Mouse (Mus musculus): ENCODE data around the gene Plbd2. TPM values are rescaled to one million over a fixed set of nuclear protein-coding genes. Genes with fewer than 3 reads are reported as not detected.
A peak's percentile ranks its signal among the peaks of the same experiment; 100 is the strongest.

The Plbd2 gene
- polyA plus RNA-seq, 1 experiment: 53.5 TPM

DNA sequence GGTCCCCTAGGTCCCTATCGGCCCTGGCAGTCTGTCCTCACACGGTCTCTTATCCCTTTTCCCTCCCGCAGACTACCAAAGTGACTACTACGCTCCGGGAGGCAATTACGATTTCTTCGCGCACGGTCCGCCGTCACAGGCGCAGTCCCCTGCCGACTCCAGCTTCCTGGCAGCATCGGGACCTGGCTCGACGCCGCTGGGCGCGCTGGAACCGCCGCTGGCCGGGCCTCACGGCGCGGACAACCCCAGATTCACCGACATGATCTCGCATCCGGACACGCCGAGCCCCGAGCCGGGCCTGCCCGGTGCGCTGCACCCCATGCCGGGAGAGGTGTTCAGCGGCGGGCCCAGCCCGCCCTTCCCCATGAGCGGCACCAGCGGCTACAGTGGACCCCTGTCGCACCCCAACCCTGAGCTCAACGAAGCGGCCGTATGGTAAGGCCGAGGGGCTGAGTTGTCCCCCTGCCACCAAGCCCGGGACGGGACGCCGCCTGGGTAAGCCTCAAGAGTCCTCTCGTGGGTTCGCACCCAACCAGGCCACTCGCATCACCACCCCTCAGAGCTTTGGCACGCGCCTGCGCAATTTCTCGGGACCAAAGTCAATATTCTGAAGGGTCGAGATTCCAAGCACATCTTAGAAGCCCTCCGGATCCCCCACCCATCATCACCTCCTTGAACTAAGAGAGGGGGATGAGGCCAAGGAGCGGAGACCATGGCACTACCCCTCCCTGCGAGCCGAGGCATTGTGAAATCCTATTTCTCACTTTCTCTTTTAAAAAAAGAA is 63.3 kb downstream of the Plbd2 start:
- no peak for TF ChIP-seq POLR2A (IDR thresholded peaks at IDR 0.05; ENCODE audit: borderline replicate concordance, insufficient read depth, low read length)
- no peak for TF ChIP-seq CTCF (IDR thresholded peaks at IDR 0.05; ENCODE audit: borderline replicate concordance, insufficient read depth, low read depth, low read length)
- H3K4me3 ChIP-seq (replicated peaks; ENCODE audit: insufficient read depth, low read depth, low read length): peak overlapping the region; percentile 62
- no peak overlapping the region for H3K27ac ChIP-seq (ENCODE audit: insufficient read depth, low read length)
- DNase-seq: peak in 1 of 2 experiments; percentile 44
- peaks cover 6% of the 10 kb centered on the region; the same call in 1 of the 2 replicates for H3K27me3 ChIP-seq (ENCODE audit: control insufficient read depth, insufficient read depth, low read length)
- WGBS: under 1% methylated on average over 61 of the region's 61 CpGs
- no peaks in the 10 kb centered on the region; the same call in 1 of the 2 replicates for H3K4me1 ChIP-seq (ENCODE audit: control insufficient read depth, insufficient read depth, low read length)

DNA sequence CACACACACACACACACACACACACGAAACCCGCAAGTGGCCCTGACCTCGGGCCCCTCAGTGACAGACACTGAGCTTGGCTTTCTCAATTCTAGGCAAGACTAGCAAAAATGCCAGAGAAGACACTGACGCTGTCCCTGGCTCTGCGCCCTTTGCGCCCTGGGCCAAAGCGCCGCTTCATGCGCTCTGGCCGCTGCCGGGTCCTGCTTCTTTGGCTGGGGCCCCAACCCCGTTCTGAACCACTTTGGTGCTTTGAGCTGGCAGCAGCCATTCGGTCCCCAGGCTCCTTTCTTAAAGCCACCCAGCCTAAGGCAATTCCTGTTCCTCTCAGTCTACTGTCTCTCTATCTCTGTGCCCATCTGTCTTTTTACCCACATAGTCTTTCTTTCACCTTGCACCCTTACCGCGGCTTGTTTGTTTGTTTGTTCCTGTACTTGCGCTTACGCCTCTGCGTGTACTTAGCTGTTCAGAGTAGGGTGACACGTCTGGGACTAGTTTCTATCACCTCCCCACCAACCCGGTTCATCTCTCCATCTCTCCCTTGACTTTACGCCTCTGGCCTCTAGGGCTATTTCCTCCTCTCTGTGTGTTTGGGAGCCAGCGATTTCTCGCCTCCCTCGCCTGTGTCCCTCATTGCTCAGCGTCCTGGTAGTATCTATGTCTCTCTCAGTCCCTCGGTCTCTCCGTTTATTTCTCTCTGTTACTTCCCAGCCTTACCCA is 64.3 kb downstream of the Plbd2 start:
- TF ChIP-seq CTCF (IDR thresholded peaks at IDR 0.05; ENCODE audit: borderline replicate concordance, insufficient read depth, low read depth, low read length): no peak
- no peak for TF ChIP-seq POLR2A (IDR thresholded peaks at IDR 0.05; ENCODE audit: borderline replicate concordance, insufficient read depth, low read length)
- H3K4me1 ChIP-seq (ENCODE audit: control insufficient read depth, insufficient read depth, low read length): no peaks in the 10 kb centered on the region; the same call in 1 of the 2 replicates
- H3K27ac ChIP-seq (ENCODE audit: insufficient read depth, low read length): no peak overlapping the region
- DNase-seq: peak; percentile 44 to 45
- peaks cover 6% of the 10 kb centered on the region; the same call in 1 of the 2 replicates for H3K27me3 ChIP-seq (ENCODE audit: control insufficient read depth, insufficient read depth, low read length)
- WGBS: 2% methylated on average over 27 of the region's 27 CpGs
- no peak overlapping the region for H3K4me3 ChIP-seq (replicated peaks; ENCODE audit: insufficient read depth, low read depth, low read length)

DNA sequence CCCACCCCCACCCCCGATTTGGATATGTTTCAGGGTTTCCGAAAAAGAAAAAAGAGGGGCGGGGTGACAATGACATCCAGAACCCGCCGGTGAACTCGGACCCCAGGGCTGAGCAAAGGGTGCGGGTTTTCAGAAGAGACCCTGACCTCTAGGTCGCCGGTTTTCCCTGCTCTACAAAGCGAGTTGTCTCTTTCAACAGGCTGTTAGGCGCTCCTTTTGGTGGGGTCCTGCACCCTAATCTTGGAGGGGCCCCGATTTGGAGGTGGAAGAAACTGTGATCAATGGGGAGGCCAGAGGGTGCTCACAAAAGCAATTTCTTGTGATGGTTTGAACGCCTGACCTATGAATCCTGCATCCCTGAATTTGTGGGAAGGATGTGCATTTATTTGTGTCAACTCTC is 65.0 kb downstream of the Plbd2 start:
- Histone ChIP-seq H3K27ac (ENCODE audit: insufficient read depth, low read length) (no peak overlapping the region), H3K4me3 (replicated peaks; ENCODE audit: insufficient read depth, low read depth, low read length) (no peak overlapping the region), H3K4me1 (ENCODE audit: control insufficient read depth, insufficient read depth, low read length) (no peaks in the 10 kb centered on the region; the same call in 1 of the 2 replicates), H3K27me3 (ENCODE audit: control insufficient read depth, insufficient read depth, low read length) (peaks cover 6% of the 10 kb centered on the region; the same call in 1 of the 2 replicates)
- TF ChIP-seq POLR2A (IDR thresholded peaks at IDR 0.05; ENCODE audit: borderline replicate concordance, insufficient read depth, low read length) (no peak), CTCF (IDR thresholded peaks at IDR 0.05; ENCODE audit: borderline replicate concordance, insufficient read depth, low read depth, low read length) (no peak)
- 5% methylated on average over 13 of the region's 13 CpGs for WGBS
- no peak for DNase-seq

DNA sequence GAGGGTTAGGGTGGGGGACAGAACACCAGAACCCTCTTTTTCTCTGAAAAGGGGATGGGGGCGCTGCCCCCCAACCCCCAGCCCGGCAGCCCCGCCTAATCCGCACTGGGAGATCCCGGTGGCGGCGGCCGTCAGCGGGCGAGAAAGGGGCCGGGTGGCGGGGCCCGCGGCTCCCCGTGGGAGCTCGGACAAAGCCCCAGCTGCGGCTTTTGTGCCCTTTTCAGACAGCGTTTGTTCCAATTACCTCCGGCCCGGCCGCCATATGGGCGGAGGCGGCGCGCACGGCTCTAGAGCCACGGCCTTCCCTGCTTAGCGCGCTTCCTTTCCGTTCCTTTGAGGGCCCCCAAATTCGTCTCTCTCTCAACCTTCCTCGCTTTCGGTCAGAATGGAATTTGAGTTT is 65.4 kb downstream of the Plbd2 start:
- Histone ChIP-seq H3K4me1 (ENCODE audit: control insufficient read depth, insufficient read depth, low read length) (no peaks in the 10 kb centered on the region; the same call in 1 of the 2 replicates), H3K4me3 (replicated peaks; ENCODE audit: insufficient read depth, low read depth, low read length) (no peak overlapping the region), H3K27me3 (ENCODE audit: control insufficient read depth, insufficient read depth, low read length) (peaks cover 6% of the 10 kb centered on the region; the same call in 1 of the 2 replicates), H3K27ac (ENCODE audit: insufficient read depth, low read length) (no peak overlapping the region)
- TF ChIP-seq POLR2A (IDR thresholded peaks at IDR 0.05; ENCODE audit: borderline replicate concordance, insufficient read depth, low read length) (no peak), CTCF (IDR thresholded peaks at IDR 0.05; ENCODE audit: borderline replicate concordance, insufficient read depth, low read depth, low read length) (no peak)
- peak in 1 of 2 experiments; percentile 32 for DNase-seq
- 2% methylated on average over 33 of the region's 33 CpGs for WGBS

DNA sequence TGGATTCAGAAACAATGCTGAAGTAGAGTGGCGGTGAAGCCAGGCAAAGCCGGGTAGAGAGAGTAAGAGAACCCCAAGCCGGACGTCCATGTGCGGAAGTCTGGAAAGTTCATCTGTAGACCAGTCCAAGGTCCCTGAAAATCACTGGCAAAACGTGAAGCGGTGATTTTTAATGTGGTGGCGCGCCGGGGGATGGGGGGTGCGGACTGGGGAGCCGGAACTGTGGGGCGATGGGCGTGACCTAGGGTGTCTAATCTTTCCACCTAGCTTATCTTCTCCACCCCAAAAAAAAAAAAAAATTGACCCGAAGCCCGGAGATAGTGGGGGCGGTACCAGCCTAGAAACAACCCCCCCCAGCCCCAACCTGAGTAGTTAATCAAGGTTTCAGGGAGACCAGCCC is 65.9 kb downstream of the Plbd2 start:
- 4% methylated on average over 17 of the region's 17 CpGs for WGBS
- Histone ChIP-seq H3K4me3 (replicated peaks; ENCODE audit: insufficient read depth, low read depth, low read length) (no peak overlapping the region), H3K27ac (ENCODE audit: insufficient read depth, low read length) (no peak overlapping the region), H3K4me1 (ENCODE audit: control insufficient read depth, insufficient read depth, low read length) (no peaks in the 10 kb centered on the region; the same call in 1 of the 2 replicates), H3K27me3 (ENCODE audit: control insufficient read depth, insufficient read depth, low read length) (peaks cover 6% of the 10 kb centered on the region; the same call in 1 of the 2 replicates)
- no peak for DNase-seq
- TF ChIP-seq CTCF (IDR thresholded peaks at IDR 0.05; ENCODE audit: borderline replicate concordance, insufficient read depth, low read depth, low read length) (no peak), POLR2A (IDR thresholded peaks at IDR 0.05; ENCODE audit: borderline replicate concordance, insufficient read depth, low read length) (no peak)

DNA sequence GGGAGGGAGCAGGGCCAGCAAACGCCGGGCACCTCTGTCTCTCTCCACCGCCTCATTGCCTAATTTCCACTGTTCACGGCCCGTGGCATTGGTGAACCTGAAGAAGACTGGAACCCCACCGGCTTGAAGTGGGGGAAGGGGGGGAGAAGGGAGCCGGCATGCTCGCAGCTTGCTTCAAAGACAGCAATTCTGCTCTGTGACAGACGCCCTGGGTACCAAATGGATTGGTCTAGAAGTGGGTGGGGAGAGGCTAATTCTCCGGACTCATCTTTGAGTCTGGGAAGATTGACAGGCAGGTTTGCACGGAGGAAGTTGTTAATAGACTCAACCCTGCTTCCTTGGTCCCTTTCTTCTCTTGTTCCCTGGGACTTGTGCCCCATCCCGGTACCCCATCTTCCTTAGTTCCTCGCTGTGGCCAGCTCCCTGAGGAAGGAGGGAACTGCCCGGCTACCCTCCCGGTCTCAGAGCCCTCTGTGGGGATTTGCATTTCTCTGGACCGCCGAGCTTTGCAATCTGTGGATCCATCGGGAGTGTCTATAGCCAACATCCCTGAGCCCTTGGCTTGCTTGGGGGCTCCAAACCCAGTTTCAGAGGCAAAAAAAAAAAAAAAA is 66.4 kb downstream of the Plbd2 start:
- Histone ChIP-seq H3K4me1 (ENCODE audit: control insufficient read depth, insufficient read depth, low read length) (no peaks in the 10 kb centered on the region; the same call in 1 of the 2 replicates), H3K4me3 (replicated peaks; ENCODE audit: insufficient read depth, low read depth, low read length) (no peak overlapping the region), H3K27me3 (ENCODE audit: control insufficient read depth, insufficient read depth, low read length) (peaks cover 9% of the 10 kb centered on the region; the same call in 1 of the 2 replicates), H3K27ac (ENCODE audit: insufficient read depth, low read length) (no peak overlapping the region)
- TF ChIP-seq CTCF (IDR thresholded peaks at IDR 0.05; ENCODE audit: borderline replicate concordance, insufficient read depth, low read depth, low read length): no peak
- no peak for TF ChIP-seq POLR2A (IDR thresholded peaks at IDR 0.05; ENCODE audit: borderline replicate concordance, insufficient read depth, low read length)
- DNase-seq: no peak
- WGBS: 2% methylated on average over 18 of the region's 18 CpGs

DNA sequence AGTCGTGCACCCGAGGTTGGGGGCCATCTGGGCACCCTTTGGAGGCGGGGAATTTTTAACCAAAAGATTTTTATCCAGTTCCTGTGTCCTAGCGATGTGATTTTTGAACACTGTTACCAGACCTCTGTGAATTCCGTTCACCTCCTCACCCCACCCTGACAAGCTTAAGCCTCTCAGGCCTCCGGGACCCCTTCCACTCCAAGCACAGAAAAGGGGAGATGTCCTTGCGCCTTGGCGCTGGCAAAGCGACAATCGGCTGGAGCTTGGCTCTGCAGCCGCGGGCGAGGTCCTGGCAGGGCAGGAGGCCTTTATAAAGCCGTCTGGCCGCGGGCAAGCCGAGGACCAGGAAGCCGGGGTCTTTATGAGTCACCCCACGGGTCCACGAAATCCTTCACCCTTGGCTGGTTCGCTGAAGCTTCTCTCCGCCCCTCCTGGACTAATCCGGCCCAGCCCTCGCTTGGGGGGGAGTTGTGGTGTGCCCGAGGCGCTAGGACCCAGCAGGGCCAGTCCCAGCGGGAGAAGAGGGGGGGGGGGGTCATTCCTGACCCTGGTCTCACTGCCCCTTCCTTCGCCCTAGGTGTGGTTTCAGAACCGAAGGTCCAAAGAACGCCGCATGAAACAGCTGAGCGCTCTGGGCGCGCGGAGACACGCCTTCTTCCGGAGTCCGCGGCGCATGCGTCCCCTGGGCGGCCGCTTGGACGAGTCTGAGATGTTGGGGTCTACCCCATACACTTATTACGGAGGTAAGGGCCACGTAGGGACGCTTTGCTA is 67.5 kb downstream of the Plbd2 start:
- no peaks in the 10 kb centered on the region; the same call in 1 of the 2 replicates for H3K4me1 ChIP-seq (ENCODE audit: control insufficient read depth, insufficient read depth, low read length)
- H3K4me3 ChIP-seq (replicated peaks; ENCODE audit: insufficient read depth, low read depth, low read length): no peak overlapping the region
- DNase-seq: peak in 1 of 2 experiments; percentile 32
- TF ChIP-seq CTCF (IDR thresholded peaks at IDR 0.05; ENCODE audit: borderline replicate concordance, insufficient read depth, low read depth, low read length) (no peak), POLR2A (IDR thresholded peaks at IDR 0.05; ENCODE audit: borderline replicate concordance, insufficient read depth, low read length) (no peak)
- H3K27ac ChIP-seq (ENCODE audit: insufficient read depth, low read length): no peak overlapping the region
- WGBS: 1% methylated on average over 47 of the region's 47 CpGs
- H3K27me3 ChIP-seq (ENCODE audit: control insufficient read depth, insufficient read depth, low read length): peaks cover 9% of the 10 kb centered on the region; the same call in 1 of the 2 replicates
